Mouse (Mus musculus) C2C12 (cell line): ENCODE results near the gene Ttpal. TPM values are rescaled to one million over a fixed set of nuclear protein-coding genes. Genes with fewer than 3 reads are reported as not detected.

ENCODE experiments used
- H3K27me3 ChIP-seq: one replicate; pipeline ENCODE4 v1.6.1; 2011; ENCODE audit not compliant: control insufficient read depth, insufficient read depth, insufficient read length
- H3K36me3 ChIP-seq: one replicate; pipeline ENCODE4 v1.6.1; 2011; ENCODE audit not compliant: control insufficient read depth, insufficient read depth
- H3K4me3 ChIP-seq: one replicate; pipeline ENCODE4 v1.5.1; 2011; ENCODE audit warnings: mild to moderate bottlenecking, control low read depth; ENCODE audit not compliant: poor library complexity, insufficient read depth, severe bottlenecking
- H3K79me2 ChIP-seq: one replicate; pipeline ENCODE4 v1.6.1; 2011; ENCODE audit not compliant: control insufficient read depth, insufficient read depth
- H3K79me3 ChIP-seq: one replicate; pipeline ENCODE4 v1.6.1; 2011; ENCODE audit warnings: low read depth, control low read depth
- H3ac ChIP-seq: one replicate; pipeline ENCODE3; 2011; ENCODE audit warnings: low read depth; ENCODE audit not compliant: control insufficient read depth, insufficient read length
- CEBPB ChIP-seq: IDR thresholded peaks from one replicate; pipeline ENCODE4 v1.6.1; 2011; ENCODE audit warnings: low read depth, mild to moderate bottlenecking, control low read depth, moderate library complexity
- CTCF ChIP-seq: IDR thresholded peaks from one replicate; pipeline ENCODE4 v1.5.1; 2011; ENCODE audit not compliant: control insufficient read depth, insufficient read depth, insufficient read length
- FOSL1 ChIP-seq: IDR thresholded peaks from one replicate; pipeline ENCODE4 v1.8.0; 2011; ENCODE audit warnings: mild to moderate bottlenecking, low read length; ENCODE audit not compliant: poor library complexity, insufficient read depth, severe bottlenecking
- MAX ChIP-seq: IDR thresholded peaks from one replicate; pipeline ENCODE4 v1.6.1; 2011; ENCODE audit warnings: mild to moderate bottlenecking, control low read depth
- MYOD1 ChIP-seq: IDR thresholded peaks from one replicate; pipeline ENCODE4 v1.6.1; 2011; ENCODE audit warnings: low read depth; ENCODE audit not compliant: control insufficient read depth, insufficient read length
- MYOG ChIP-seq: IDR thresholded peaks from one replicate; pipeline ENCODE4 v1.6.1; 2011; ENCODE audit not compliant: control insufficient read depth, insufficient read length; ENCODE audit errors: extremely low read depth
- USF1 ChIP-seq: IDR thresholded peaks from one replicate; pipeline ENCODE4 v1.6.1; 2011; ENCODE audit warnings: low read depth, mild to moderate bottlenecking, control low read depth, moderate library complexity
- long read RNA-seq, 2 experiments: library from polyadenylated mRNA; unstranded; transcript quantifications; one replicate each; pipeline ENCODE4 v2.0.0; 2019 to 2020
- polyA plus RNA-seq: library from polyadenylated mRNA; unstranded; fragments of >200 nt; fragmentation: generic; extraction: Trizol; gene quantifications from one replicate; pipeline ENCODE4 v1.2.1, GENCODE M21; 2012; ENCODE audit warnings: missing spikeins

Ttpal gene
- polyA plus RNA-seq: 15.1 TPM
- long read RNA-seq, experiment 1, full-length matches to known transcripts: 4 of 10 reads
- long read RNA-seq, experiment 1, partial matches to known transcripts: 0 of 10 reads
- long read RNA-seq, experiment 1, other reads (novel, unspliced or antisense): 6 of 10 reads
- long read RNA-seq, experiment 2, full-length matches to known transcripts: 171 of 218 reads
- long read RNA-seq, experiment 2, partial matches to known transcripts: 2 of 218 reads
- long read RNA-seq, experiment 2, other reads (novel, unspliced or antisense): 45 of 218 reads

DNA sequence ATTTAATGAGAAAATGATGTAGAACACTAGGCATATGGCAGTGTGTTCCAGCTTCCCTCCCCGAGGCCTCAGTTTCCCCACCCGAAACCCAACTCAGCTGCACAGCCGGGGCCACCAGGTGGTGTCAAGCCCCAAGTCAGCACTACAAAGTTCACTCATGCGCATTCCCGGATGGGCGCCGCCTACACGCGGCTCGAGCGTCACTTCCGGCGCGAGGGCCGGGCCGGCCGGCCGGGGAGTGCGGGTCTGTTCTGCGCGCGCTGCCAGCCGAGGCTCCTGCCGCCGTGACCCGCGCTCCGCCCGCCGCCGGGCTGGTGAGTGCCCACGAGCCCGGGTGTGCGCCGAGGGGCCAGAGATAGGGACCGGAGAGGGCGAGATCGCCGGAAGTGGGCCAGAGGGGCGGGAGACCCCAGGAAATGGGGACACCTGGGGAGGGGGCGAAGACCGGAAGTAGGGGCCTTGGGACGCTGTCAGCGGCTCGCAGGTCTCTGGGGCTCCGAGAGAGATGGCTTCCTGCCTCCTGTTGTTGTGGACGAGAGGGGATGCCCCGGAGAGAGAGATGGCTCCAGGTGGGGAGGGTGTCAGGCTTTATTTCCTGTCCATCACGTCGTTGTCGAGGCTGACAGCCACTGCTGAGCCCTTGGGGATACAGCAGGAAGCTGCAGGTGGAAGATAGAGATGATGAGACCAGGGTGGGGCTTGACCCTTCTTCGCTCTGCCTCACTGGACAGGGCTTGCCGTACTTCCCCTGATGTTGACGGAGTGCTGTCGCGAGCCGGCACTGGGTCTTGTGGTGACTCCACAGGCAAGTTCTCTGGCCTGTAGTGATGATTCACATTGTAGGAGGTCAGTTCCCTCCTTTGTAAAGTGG is at the start of gene Ttpal:
Gene Ttpal, plus strand, starts transcription at position 214 of the 871 bp plus-strand sequence.
- Histone ChIP-seq H3K27me3 (no peaks in the 10 kb centered on the region), H3ac (peak within 1 kb of the TSS; percentile 92), H3K79me3 (peaks cover 2% of the 10 kb centered on the region), H3K36me3 (no peaks in the 10 kb centered on the region), H3K4me3 (peak within 1 kb of the TSS; percentile 96), H3K79me2 (peaks cover 29% of the 10 kb centered on the region)
- TF ChIP-seq FOSL1 (no peak), CTCF (peak; percentile 66), MAX (peak; percentile 66)

DNA sequence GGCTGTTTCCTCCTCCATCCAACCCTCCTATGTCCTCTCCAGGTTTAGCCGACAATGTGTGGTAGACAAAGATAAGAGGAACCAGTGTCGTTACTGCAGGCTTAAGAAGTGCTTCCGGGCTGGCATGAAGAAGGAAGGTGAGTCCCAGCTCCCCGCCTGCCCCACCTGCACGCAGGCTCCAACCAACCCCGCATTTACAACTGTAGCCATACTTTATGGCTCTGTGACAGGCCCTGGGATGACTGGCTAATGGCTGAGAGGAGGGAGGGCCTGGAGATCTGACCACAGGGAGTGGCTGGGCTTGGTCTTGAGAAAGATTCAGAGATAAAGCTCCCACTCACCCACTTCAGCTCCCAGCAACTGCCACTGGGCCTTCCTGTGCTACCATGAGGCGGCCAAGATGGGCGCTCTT is 49.6 kb upstream of the Ttpal start:
- Histone ChIP-seq H3ac (no peak overlapping the region), H3K27me3 (peaks cover 27% of the 10 kb centered on the region), H3K79me3 (no peaks in the 10 kb centered on the region), H3K36me3 (no peaks in the 10 kb centered on the region), H3K79me2 (no peaks in the 10 kb centered on the region), H3K4me3 (no peak overlapping the region)
- no peak for TF ChIP-seq USF1
- no peak for TF ChIP-seq MYOG
- TF ChIP-seq MAX: no peak
- TF ChIP-seq CEBPB: no peak
- no peak for TF ChIP-seq MYOD1
- TF ChIP-seq FOSL1: no peak
- no peak for TF ChIP-seq CTCF

DNA sequence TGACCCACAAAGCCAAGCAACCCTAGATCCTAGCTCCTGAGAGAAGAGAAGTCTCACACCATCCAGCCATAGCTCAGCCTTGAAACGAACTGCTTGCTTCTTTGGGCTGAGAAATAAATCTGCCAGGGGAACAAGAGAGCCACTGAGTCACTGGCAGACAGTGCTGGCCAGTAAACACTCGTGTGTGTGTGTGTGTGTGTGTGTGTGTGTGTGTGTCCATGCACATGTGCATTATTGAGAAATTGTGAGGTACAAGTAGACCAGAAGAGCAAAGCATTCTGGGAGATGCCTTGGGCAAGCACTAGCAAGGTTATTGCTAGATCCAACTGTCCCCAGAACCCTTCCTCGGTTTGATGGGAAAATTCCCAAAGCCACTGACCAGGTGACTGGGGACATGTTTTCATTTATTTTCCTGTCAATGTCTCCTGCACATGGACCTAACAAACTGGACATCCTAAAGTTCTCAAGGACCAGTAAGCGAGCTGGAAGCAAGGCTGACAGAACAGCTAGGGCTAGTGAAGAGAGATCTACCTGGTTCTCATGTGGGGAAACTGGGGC is 47.6 kb upstream of the Ttpal start:
- no peaks in the 10 kb centered on the region for H3K36me3 ChIP-seq
- peaks cover 39% of the 10 kb centered on the region for H3K27me3 ChIP-seq
- no peak overlapping the region for H3K4me3 ChIP-seq
- TF ChIP-seq MYOD1 (no peak), MYOG (no peak), USF1 (no peak), MAX (no peak), CEBPB (no peak), FOSL1 (no peak), CTCF (no peak)
- no peaks in the 10 kb centered on the region for H3K79me2 ChIP-seq
- H3K79me3 ChIP-seq: no peaks in the 10 kb centered on the region
- H3ac ChIP-seq: no peak overlapping the region

- TF ChIP-seq MYOG (no peak), MAX (no peak), CEBPB (no peak), MYOD1 (no peak), USF1 (no peak), CTCF (no peak), FOSL1 (no peak)
- H3K79me2 ChIP-seq: no peaks in the 10 kb centered on the region
- H3K36me3 ChIP-seq: no peaks in the 10 kb centered on the region
- no peak overlapping the region for H3ac ChIP-seq
- peaks cover 39% of the 10 kb centered on the region for H3K27me3 ChIP-seq
- H3K4me3 ChIP-seq: no peak overlapping the region
- no peaks in the 10 kb centered on the region for H3K79me3 ChIP-seq
Measured at GRCm38 (mm10) chr2:163554996-163555395, 47.1 kb upstream of the Ttpal start.

GRCm38 (mm10) chr2:163555417-163555816 is 46.7 kb upstream of the Ttpal start:
- Histone ChIP-seq H3K36me3 (no peaks in the 10 kb centered on the region), H3K4me3 (no peak overlapping the region), H3K79me3 (no peaks in the 10 kb centered on the region), H3K27me3 (peaks cover 40% of the 10 kb centered on the region), H3K79me2 (no peaks in the 10 kb centered on the region), H3ac (no peak overlapping the region)
- TF ChIP-seq USF1 (no peak), CEBPB (no peak), MYOG (no peak)

GRCm38 (mm10) chr2:163558548-163558947 is 43.6 kb upstream of the Ttpal start:
- Histone ChIP-seq H3K27me3 (peaks cover 55% of the 10 kb centered on the region), H3K79me3 (no peaks in the 10 kb centered on the region), H3K36me3 (no peaks in the 10 kb centered on the region), H3ac (no peak overlapping the region), H3K4me3 (no peak overlapping the region), H3K79me2 (no peaks in the 10 kb centered on the region)
- TF ChIP-seq FOSL1 (no peak), MYOD1 (no peak), CTCF (no peak), USF1 (no peak), MYOG (no peak), MAX (no peak), CEBPB (no peak)
